Mouse (Mus musculus) brain, embryonic 14.5 days (tissue): ENCODE results near the gene Vwf.

Source experiments
- CTCF ChIP-seq: fragments of 200-500 bp; IDR thresholded peaks from 2 replicates; pipeline ENCODE4 v1.5.1; 2012; ENCODE audit warnings: inconsistent platforms, mild to moderate bottlenecking, moderate library complexity, borderline replicate concordance; ENCODE audit not compliant: insufficient read depth, insufficient read length; ENCODE audit errors: extremely low read depth
- POLR2A ChIP-seq: fragments of 200-500 bp; IDR thresholded peaks from 2 replicates; pipeline ENCODE4 v1.6.1; 2012; ENCODE audit warnings: mild to moderate bottlenecking, inconsistent platforms, borderline replicate concordance; ENCODE audit not compliant: poor library complexity, insufficient read depth, insufficient read length, severe bottlenecking; ENCODE audit errors: extremely low read depth

DNA sequence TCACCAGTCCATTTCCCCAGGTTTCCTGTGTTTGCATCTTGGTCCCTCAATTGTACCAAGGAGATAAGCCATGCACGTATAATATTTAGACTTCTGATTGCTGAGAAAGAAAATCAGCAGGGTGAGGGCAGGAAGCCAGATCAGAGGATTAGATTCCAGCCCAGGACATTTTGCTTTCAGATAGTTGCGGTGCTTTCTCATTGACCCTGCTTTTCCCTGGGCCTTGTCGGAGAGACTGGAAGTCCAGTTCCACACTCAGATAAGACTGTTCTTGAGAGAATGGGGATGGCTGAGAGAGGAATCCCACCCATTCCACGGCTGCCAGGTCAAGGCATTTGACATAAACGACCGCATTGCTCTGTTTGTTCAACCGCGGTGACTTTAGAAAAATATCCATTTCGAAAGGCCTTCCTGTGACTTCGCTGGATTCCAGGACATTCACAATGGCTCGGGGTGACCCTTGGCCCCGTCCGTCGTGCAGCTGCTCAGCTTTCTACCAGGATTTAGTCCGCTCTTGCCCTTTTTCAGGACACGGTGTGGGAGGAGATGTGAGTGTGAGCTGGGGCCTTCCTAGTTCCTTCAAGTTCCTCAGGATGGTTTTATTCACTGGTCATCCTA lies 50.2 kb downstream of the Vwf start:
- TF ChIP-seq CTCF (no peak), POLR2A (no peak)
